Mouse (Mus musculus): ENCODE measurements around the gene Ephb2.

Ephb2 gene

GRCm38 (mm10) chr4:136701236-136701635 lies 134.6 kb downstream of the Ephb2 start:
- in situ Hi-C loops (cut with MboI, MseI) = no loop called here

- in situ Hi-C loops (cut with MboI, MseI) = no loop called here
These were observed 136.7 kb downstream of the Ephb2 start for GRCm38 (mm10) chr4:136699084-136699450.

DNA sequence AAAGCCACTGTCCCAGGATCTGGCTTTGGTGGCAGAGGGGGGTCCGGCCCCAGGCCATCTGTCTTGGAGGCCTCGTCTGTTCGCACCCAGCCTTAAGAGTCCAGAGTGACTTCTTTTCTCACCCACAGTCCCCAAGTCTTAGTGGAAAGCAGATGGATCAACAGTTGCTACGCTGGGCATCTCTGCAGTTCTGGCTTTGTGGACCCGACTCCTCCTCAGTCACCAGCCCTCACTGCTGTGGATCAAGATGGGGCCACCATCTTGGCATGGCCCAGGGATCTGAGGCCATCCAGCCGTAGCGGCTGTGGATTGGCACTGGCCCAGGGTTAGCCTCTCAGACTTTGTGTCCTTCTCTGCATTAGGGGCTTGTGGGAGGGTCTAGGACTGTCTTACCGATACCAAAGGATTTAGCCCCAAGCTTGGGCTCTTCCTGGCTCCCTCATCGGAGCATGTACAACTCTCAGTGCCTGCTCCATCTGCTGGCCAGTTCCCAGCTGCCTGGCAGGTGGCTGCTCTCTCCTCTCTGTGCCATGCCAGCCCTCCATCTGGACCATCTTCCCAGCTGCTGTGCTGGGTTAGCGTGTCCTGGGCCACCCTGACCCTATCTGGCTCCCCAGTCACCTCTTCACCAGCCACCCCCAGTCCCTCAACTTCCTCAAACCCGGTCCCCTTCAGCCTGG lies 137.2 kb downstream of the Ephb2 start:
- in situ Hi-C loops (cut with MboI, MseI) = no loop called here

- in situ Hi-C loops (cut with MboI, MseI) = no loop called here
These were observed 138.5 kb downstream of the Ephb2 start for GRCm38 (mm10) chr4:136697325-136697724.

DNA sequence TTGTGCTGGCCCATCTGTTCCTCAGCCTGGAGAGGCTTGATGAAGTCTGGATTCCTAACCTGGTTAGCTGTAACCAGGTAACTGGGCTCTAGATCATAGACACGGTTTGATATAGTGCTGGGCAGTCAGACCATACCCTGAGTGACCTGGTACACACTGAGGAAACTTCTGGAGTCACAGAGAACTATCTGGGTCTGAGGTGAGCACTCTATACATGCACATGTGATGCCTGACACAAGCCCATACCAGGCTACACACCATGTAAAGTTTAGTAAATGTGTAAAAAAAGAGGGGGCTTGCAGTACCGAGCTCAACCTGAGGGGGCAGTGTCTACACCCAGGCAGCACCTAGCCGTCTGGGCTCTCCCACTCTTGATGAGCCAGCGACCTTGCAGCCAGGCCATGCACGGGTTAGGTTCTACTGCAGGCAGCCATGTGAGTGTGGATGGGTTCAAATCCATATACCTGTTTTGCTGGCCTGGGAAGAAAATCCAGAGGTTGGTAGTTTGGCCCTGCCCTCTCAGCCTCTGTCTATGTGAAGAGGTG lies 139.3 kb downstream of the Ephb2 start:
- in situ Hi-C loops (cut with MboI, MseI) = no loop called here

- in situ Hi-C loops (cut with MboI, MseI) = no loop called here
These were observed 140.1 kb downstream of the Ephb2 start for GRCm38 (mm10) chr4:136695696-136696095.

GRCm38 (mm10) chr4:136690034-136690433 lies 145.8 kb downstream of the Ephb2 start:
- in situ Hi-C loops (cut with MboI, MseI) = no loop called here

- in situ Hi-C loops (cut with MboI, MseI) = no loop called here
These were observed 147.7 kb downstream of the Ephb2 start for GRCm38 (mm10) chr4:136688113-136688512.

DNA sequence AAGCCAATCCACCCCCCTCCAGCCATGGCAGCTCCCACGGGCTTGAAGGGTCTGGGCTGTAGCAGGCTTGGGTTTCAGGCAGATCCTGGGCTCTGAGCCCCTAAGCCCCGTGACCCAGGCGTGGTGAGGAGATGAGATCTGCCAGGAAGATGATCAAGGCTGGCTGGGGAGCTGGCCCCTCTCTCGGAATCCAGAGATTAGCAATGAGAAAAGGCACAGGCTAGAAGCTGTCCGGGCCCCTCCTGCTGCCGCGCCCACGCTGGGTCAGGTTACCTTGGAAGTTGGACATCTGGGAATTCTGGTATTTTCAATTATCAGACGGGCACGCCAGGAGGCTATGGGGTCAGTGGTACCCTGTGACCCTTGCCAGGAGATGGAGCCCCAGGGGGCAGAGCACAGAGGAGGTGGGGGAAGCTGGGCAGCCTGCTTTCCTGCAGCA lies 150.3 kb downstream of the Ephb2 start:
- in situ Hi-C loops (cut with MboI, MseI) = no loop called here

- in situ Hi-C loops (cut with MboI, MseI) = no loop called here
These were observed 151.3 kb downstream of the Ephb2 start for GRCm38 (mm10) chr4:136684485-136684884.

DNA sequence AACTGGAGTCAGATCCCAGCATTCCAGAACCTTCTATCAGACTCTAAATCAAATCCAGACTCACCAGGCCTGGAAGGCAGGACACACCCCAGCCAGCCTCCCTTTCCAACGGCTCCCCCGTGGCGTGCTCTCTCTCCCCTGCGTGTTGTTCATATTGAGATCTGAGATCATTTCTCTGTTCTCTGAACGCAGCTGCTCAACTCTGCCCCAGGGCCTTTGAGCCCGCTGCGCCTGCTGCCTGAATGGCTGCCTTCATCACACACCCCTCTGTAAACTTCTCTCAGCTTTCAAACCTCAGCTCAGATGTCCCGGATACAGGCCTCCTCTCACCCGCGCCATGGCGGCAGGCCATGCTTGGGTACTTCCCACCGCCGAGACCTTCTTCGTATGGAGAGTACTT lies 155.1 kb downstream of the Ephb2 start:
- in situ Hi-C loops (cut with MboI, MseI) = no loop called here

- in situ Hi-C loops (cut with MboI, MseI) = loop anchor here (5.0 kb wide), 1 partner anchor 163 kb away; no protein-coding TSS in a partner anchor
These were observed 156.6 kb downstream of the Ephb2 start for GRCm38 (mm10) chr4:136679221-136679620.

DNA sequence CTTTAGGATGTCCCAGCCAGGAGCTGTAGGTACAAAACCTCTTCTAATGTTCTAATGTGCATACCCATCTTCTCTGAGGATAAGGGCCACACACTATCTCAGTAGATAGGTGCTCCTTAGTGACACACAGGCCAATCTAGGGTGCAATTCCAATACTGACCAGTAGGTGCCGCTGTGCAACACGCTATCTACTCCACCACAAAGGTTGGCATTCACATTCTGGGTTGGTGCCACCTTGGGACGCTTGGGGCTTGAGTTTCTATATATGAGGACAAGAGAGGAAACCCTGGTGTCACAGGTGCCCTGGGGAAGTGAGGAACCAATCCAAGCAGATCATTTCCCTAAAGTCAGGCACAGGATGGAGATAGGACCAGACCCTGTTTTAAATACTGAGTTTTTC lies 157.3 kb downstream of the Ephb2 start:
- in situ Hi-C loops (cut with MboI, MseI) = loop anchor here (5.0 kb wide), 1 partner anchor 164 kb away; no protein-coding TSS in a partner anchor

- in situ Hi-C loops (cut with MboI, MseI) = loop anchor here (5.0 kb wide), 1 partner anchor 167 kb away; no protein-coding TSS in a partner anchor
These were observed 160.3 kb downstream of the Ephb2 start for GRCm38 (mm10) chr4:136675439-136675838.

DNA sequence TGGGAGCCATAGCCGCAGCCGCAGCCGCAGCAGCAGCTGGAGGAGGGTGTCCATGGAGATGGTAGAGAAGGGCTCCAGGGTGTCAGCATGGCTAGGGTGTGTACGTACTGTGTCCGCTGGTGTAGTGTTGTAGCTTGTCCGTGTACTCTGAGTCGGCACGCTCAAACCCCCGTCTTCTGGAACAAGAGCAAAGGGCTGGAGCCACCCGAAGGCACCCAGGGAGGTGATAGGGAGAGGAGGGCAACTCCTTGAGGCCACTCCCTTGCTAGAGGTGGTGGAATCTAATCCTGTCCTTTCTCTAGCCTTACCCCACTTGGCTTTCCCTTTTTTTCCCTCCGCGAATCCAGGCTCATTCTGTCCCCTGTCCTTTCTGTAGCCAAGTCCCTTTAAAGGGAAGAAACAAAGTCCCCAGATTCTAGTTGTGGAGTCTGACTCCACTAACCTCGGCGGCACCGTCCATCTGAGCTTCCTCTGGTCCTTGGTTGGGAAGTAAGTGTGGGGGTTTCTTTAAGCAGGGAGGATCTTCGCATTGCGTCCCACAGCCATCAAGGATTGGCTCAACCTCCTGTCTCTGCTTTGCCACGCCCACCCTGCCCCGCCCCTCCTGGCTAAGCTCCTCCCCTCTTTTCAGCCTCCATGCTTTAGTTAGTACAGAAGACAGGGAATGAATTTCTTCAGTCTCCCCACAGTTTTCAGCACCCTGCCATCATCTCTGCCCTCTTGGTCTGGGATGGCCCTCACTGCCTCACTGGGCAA lies 163.3 kb downstream of the Ephb2 start:
- in situ Hi-C loops (cut with MboI, MseI) = no loop called here

DNA sequence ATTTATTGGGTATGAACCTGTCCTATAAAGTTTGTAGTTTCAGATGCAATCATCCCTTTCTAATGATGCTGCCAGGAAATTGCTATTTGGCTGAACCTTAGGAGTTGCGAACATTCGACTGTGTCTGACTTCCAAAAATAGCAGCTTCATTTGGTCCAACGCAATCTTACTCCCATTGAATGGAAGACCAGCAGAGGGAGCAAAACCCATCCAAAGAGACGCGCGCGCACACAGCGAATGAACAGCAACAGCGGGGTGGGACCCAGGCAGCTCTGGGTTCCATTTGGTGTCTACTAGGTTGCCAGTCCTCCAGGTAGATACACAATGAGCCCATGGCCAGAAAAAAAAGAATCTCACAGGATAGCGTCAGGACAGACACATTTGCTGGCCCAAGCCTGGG lies 168.0 kb downstream of the Ephb2 start:
- in situ Hi-C loops (cut with MboI, MseI) = no loop called here

- in situ Hi-C loops (cut with MboI, MseI) = no loop called here
These were observed 169.8 kb downstream of the Ephb2 start for GRCm38 (mm10) chr4:136666002-136666401.

DNA sequence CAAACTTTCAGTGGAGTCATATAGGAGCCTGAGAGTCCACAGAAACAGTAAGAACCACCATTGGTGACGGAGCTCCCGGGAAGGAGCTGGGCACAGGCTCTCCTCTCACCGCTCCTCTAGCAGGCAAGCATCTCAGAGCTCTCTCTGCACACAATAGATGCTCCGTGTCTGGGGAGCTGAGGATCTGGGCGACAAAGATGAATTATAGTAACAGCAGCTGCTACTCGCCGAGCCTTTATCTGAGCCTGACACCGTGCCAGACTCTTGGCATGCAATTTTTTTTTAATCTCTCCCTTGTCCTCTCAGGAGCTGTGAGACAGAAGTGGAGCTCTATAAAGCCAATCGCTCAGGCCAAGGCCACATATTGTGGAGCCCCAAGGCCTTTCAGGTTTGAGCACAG lies 170.7 kb downstream of the Ephb2 start:
- in situ Hi-C loops (cut with MboI, MseI) = no loop called here

DNA sequence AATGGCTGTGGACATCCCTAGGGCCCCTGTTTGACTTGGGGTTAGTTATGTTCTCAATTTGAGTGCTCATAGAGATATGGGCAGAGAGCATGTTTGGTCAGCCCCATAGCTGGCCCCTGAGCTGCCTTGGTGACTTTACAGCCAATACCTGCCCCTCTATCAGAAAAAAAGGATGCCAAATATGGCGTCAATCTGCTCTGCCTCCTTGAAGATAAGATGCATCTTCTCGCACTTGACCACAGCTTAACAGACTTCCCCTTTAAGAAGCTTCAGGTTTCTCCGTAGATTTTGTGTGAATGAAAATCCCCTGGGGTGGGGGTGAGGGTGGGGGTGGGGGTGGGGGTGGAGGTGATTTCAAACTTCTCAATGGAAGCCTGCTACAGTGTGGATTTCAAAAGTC lies 177.9 kb downstream of the Ephb2 start:
- in situ Hi-C loops (cut with MboI, MseI) = no loop called here

DNA sequence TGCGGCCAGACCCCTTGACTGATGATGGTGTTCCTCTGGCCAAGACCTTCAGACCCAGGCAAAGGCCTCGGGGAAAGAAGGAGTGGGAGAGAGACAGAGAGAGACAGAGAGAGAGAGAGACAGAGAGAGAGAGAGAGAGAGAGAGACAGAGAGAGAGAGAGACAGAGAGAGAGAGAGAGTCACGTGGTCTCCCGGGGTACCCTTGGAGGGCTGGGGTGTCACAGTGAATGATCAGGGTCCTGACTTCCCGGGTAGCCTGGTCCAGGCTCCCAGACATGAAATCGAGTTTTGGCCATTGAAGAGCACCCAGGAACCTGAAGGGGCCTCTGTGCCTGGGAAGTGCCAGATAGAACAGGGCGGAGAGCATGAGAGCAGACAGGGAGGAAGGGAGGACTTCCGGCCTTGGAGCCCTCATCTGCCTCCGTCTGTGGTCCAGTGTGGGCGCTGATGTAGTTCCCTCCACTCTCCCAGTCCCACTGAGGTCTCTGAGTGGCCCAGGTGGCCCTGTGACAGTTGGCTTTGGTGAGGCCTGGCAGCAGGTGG lies 182.0 kb downstream of the Ephb2 start:
- in situ Hi-C loops (cut with MboI, MseI) = no loop called here

DNA sequence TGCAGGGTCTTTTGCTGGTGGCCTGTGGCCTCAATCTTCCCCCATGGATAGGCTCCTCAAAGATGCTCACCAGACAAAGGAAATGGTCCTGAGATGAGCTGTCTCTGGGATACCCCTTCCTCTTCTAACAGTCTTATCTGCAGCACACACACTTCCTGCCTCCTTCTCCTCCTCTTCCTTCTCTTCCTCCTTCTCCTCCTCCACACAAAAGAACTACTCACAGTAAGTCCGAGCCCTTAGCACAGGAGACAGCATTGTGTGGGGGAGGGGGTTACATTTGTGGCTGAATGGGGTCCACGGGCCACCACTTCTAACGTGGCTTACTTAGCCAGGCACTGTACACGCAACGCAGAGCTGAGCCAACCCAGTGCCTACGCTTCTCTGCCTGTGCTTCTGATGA lies 182.8 kb downstream of the Ephb2 start:
- in situ Hi-C loops (cut with MboI, MseI) = no loop called here

DNA sequence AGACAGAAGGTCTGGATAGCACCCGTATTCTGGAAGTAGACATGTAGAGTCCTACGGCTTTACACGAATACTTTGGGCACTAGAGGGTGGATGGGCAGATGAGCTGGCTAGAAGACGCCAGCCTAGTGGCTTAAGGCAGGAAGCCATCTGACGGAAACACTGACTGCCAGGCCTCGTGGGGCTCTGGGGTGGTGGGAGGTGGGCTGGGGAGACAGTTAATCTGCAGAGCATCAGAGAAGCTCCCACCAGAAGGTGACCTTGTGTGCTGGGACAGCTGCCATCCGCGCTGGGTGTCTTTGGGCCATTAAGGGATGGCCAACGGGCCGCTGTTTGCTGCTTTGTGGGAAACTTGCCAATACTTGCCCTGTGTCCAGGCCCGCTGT lies 183.3 kb downstream of the Ephb2 start:
- in situ Hi-C loops (cut with MboI, MseI) = no loop called here

All from T-helper 2 cell (primary cell).